Mouse (Mus musculus) heart, postnatal 4 days (tissue): ENCODE data around the gene Sdad1. TPM values are rescaled to one million over a fixed set of nuclear protein-coding genes. Genes with fewer than 3 reads are reported as not detected.

Source experiments
- DNase-seq: peaks from one replicate; pipeline ENCODE4 v3.0.0; 2021
- total RNA-seq, 2 experiments: library from RNA; stranded (reverse); gene quantifications; 2 replicates each; pipeline ENCODE4 v1.2.3; 2021

Gene Sdad1
- total RNA-seq, 2 experiments from 2014 or later, result 20.0 to 21.7 TPM

DNA sequence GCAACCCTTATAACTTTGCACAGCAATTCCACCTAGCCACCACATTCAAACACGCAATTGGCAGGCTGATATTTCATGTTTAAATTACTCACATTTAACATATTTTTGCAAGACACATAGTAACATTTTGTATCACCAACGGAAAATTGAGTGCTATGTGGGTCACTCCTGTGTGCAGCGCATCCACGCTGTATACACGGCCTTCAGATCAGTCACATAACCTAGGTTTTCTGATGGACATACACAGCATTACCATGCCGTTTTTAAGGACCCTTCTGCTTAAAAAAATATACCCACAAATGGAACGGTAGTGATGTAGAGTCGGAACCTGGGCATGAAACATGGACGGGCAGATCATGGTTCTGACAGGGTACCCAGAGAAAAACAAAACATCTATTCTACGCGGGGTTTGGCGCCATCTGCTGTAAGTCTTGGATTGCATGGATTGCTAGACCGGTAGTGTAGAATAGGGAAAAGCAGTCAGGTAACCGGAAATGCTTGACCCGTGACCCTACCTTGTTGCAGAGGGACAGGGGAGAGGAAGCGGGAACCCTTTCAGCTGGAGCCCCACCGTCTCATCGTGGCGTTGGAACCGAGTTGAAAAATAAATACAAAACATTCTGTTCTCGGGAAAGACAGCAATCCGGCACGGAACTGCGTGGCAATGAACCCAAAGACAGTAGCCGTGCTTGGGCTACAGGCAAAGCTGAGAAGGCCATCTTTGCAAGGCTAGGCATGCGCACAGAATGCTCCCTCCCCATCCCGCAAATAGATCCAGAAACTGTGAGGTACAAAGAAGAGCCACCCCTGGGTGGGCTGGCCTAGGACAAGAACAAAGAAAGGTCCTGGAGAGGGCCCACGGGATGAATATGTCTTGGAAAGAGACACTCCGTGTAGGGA lies 70.7 kb downstream of the Sdad1 start:
- peak; percentile 74 for DNase-seq

DNA sequence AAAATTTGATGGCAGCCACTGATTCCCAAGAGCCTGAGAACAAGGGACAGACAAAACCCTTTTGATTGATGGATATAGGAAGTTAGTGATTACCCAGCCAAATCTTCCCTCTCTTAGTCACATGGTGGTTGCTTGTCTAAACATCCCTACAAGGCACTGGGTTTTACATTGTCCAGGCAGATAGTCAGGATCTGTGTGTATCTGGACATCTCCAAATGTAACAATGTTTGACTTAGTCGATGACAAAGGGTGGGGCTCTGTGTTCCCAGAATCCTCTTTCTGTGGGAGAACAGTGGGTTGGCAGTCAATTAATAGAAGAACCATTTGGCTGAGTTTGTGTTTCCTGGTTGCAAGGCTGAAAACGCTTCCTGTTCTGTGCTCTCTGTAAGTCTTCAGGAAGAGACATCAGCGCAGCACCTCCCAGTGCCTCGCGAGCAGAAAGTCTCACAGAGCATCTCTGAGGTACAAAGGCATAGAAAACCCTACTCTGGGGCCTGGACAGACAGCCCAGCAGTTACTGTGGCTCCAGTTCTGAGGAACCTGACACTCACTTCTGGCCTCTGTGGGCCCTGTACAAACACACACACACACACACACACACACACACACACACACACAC lies 75.2 kb downstream of the Sdad1 start:
- DNase-seq, result no peak

Other genes starting within 250 kb of the Sdad1 start
- gene G3bp2, start 226.8 kb downstream of the Sdad1 start, total RNA-seq, result 10 to 100 TPM; 81.1 to 82.9 TPM
- 10 to 100 TPM; 46.4 to 47.3 TPM for gene Uso1, start 172.5 kb downstream of the Sdad1 start, total RNA-seq
- not detected for gene U90926, start 95.1 kb downstream of the Sdad1 start, total RNA-seq
- not detected for gene Ppef2, start 54.2 kb downstream of the Sdad1 start, total RNA-seq
- 10 to 100 TPM in 1 of 2 experiments, 1 to 10 TPM in 1; 9.9 to 11.3 TPM for gene Naaa, start 32.3 kb downstream of the Sdad1 start, total RNA-seq
- gene Cxcl9, start 17.6 kb upstream of the Sdad1 start, total RNA-seq, result under 1 TPM; 0.26 to 0.74 TPM
- gene Art3, start 21.3 kb upstream of the Sdad1 start, total RNA-seq, result 100 to 1,000 TPM; 284 to 319 TPM
- under 1 TPM in 1 of 2 experiments, not detected in 1; 0.47 TPM for gene Cxcl10, start 38.4 kb upstream of the Sdad1 start, total RNA-seq
- 10 to 100 TPM; 29.0 to 29.2 TPM for gene Nup54, start 124.7 kb upstream of the Sdad1 start, total RNA-seq
- 10 to 100 TPM; 83.8 to 88.7 TPM for gene Scarb2, start 196.4 kb upstream of the Sdad1 start, total RNA-seq
- gene Fam47e, start 244.6 kb upstream of the Sdad1 start, total RNA-seq, result not detected